Mouse (Mus musculus): ENCODE results near the gene Olfr629.
"Not testable (repeated sequence)": the region's sequence is repeated elsewhere in the genome, so short reads cannot be mapped to it uniquely, and the experiment has no call there.

Gene Olfr629

GRCm38 (mm10) chr7:103744843-103745242, at the start of gene Olfr629:
Gene Olfr629, minus strand, starts transcription at chr7:103744943.
- no peak for DNase-seq (ENCODE audit: low spot score in 2 of 2)

- no peak for DNase-seq (ENCODE audit: low spot score in 2 of 2)
Observed at GRCm38 (mm10) chr7:103792669-103793388, 48.1 kb upstream of the Olfr629 start.

DNA sequence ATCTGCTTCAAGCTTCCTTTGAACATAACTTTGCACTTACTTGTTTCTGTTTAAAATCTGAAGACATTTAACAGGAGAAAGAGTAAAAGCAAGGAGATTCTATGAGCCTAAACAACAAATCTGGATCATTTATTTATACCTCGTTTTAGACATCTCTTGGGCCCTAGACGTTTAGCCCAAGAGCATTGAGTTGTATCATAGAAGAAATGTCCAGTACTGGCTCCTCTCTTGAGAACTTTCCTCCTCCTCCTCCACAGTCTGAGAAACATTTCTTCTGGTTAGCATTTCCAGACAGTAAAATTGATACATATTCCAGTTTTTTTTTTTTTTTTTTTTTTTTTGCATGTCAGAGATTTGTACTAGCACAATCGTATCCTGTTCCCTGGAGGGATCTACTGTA, 47.0 kb upstream of the Olfr629 start, which contains the start of gene Olfr67:
Gene Olfr67 (minus strand): TSS at position 101 of the 400 bp plus-strand sequence.
- DNase-seq (ENCODE audit: low spot score in 2 of 2): no peak

- DNase-seq (ENCODE audit: low spot score in 2 of 2): no peak
Observed at GRCm38 (mm10) chr7:103779598-103779997, 34.9 kb upstream of the Olfr629 start, which contains the start of gene Olfr68. Gene Olfr68, minus strand, starts transcription at chr7:103779698.

GRCm38 (mm10) chr7:103777652-103778051, 32.9 kb upstream of the Olfr629 start:
- DNase-seq (ENCODE audit: low spot score in 2 of 2): not testable (repeated sequence)

- DNase-seq (ENCODE audit: low spot score in 2 of 2): no peak
Observed at GRCm38 (mm10) chr7:103771494-103771893, 26.8 kb upstream of the Olfr629 start, which contains the start of gene Olfr69. Gene Olfr69, minus strand, starts transcription at chr7:103771594.

DNA sequence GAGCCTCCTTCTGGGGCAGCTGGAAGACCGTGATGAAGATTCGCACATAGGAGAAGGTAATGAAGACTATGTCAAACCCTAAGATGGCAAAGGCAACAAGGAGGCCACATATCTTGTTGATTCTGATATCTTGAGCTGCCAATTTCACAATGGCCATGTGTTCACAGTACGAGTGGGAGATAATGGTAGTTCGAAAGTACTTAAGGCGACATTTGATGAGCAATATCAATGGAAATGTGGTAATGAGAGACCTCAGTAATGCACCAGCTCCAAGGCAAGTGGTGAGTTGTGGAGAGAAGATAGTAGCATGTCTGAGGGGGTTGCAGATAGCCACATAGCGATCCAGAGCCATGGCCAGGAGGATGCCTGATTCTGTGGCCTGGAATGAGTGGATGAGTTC, 22.9 kb upstream of the Olfr629 start:
- not testable (repeated sequence) for DNase-seq (ENCODE audit: low spot score in 2 of 2)

DNA sequence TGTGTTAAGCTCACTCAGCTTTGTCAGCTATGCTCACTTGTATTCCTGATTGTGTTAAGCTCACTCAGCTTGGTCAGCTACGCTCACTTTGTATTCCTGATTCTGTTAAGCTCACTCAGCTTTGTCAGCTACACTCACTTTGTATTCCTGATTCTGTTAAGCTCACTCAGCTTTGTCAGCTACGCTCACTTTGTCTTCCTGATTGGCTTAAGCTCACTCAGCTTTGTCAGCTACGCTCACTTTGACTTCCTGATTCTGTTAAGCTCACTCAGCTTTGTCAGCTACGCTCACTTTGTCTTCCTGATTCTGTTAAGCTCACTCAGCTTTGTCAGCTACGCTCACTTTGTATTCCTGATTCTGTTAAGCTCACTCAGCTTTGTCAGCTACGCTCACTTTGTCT, 17.5 kb upstream of the Olfr629 start:
- not testable (repeated sequence) for DNase-seq (ENCODE audit: low spot score in 2 of 2)

DNA sequence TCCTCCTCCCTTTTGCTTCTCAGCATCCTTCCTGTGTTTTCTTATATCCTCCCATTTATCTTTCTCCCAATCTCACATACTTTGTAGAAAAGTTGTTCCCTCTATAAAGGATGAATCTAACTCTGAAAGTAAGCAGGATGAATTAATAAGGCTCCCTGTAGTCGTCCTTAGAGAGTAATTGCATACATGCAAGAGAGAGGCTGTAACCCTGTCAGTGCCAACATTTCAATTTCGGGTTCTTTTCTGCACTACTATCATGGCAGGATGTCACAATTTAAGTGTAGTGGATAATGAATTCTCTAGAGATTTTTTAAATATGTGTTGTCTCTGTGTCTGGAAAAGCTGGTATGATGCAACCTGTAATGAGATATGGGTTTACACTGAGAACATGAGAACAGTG, 12.5 kb upstream of the Olfr629 start, which contains the start of gene Olfr630:
Gene Olfr630 (minus strand): TSS at position 101 of the 400 bp plus-strand sequence.
- no peak for DNase-seq (ENCODE audit: low spot score in 2 of 2)

DNA sequence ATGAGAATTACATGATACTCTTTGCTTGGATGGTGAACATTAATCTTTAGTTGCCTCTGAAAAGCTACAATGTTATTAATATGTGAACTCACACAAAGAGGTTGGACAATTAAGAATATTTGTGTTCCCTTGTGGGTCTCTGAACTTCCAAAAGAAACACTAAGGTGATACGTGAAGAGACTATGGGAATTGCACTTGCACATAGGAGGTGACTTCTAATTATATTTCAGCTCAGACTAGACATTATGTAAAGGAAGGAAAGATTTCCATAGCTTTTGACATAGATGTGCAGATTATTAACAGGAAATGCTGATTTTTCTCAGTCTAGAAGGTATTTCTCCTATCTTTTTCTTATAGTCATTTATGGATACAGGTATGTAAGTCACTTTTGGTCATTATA, 14.7 kb downstream of the Olfr629 start, which contains the start of gene Olfr628:
Gene Olfr628 (plus strand): TSS at position 301 of the 400 bp plus-strand sequence.
- DNase-seq (ENCODE audit: low spot score in 2 of 2): no peak

GRCm38 (mm10) chr7:103716398-103716797, 28.3 kb downstream of the Olfr629 start:
- DNase-seq (ENCODE audit: low spot score in 2 of 2): not testable (repeated sequence)

DNA sequence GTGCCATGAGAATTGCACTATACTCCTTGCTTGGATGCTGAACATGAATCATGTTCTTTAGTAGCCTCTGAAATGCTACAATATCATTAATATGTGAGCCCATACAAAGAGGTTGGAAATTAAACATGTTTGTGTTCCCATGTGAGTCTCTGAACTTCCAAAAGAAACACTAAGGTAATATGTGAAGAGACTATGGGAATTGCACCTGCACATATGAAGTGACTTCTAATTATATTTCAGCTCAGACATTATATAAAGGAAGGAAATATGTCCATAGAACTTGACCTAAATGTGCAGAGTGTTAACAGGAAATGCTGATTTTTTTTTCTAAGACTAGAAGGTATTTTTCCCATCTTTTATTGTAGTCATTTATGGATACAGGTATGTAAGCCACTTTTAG, 30.4 kb downstream of the Olfr629 start, which contains the start of gene Olfr243:
Gene Olfr243 (plus strand): TSS at position 301 of the 400 bp plus-strand sequence.
- no peak for DNase-seq (ENCODE audit: low spot score in 2 of 2)

DNA sequence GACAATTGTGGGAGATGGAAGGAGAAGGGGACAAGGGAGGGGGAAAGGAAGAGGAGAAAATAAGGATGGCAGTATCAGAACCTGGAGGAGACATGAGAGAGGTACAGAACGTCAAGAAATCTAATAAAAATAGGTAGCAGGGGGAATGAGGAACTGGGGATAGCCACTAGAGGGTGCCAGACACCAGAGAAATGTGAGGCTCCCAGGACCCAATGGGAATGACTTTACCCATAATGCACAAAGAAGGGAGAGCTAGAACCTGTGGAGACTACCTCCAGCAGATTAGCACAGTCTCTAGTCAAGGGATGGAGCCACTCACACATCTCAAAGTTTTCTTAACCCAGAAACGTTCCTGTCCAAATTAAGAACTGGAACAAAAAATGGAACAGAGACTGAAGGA, 32.7 kb downstream of the Olfr629 start:
- DNase-seq (ENCODE audit: low spot score in 2 of 2): no peak

DNA sequence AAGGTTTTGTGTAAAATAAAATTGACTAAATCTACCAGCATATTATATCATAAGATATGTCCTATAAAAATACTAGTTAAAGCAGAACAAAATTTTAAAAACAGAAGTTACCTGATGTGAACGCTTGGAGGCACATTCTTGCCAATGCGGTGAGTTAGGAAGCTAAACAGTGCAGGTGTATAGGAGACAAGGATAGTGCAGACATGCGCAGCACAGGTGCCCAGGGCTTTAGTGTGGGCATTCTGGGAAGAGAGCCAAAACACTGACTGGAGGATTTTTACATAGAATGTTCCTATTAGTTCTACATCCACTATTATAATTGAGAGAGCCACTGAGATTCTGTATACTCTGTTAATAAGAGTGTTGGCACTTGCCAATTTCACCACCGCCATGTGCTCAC, 45.3 kb downstream of the Olfr629 start:
- DNase-seq (ENCODE audit: low spot score in 2 of 2): no peak

Data from urinary bladder, postnatal 36 days (tissue).